Mouse (Mus musculus) spleen, adult 2 months (tissue): ENCODE measurements around the gene Crtc3. TPM values are rescaled to one million over a fixed set of nuclear protein-coding genes. Genes with fewer than 3 reads are reported as not detected.

Experiments
- DNase-seq, 2 experiments: peaks; one replicate each; pipeline versions ENCODE4 v3.0.0 to v3.0.0-alpha.2; 2012 to 2021; ENCODE audit warnings: low spot score in 2 of 2, low read depth in 1 of 2
- H3K27ac ChIP-seq: fragments of 200-500 bp; 2 replicates; pipeline ENCODE4 v1.5.1; 2012; ENCODE audit warnings: low read length, inconsistent platforms; ENCODE audit not compliant: insufficient read depth
- H3K27me3 ChIP-seq: fragments of 200-500 bp; 2 replicates; pipeline ENCODE4 v1.6.1; 2012; ENCODE audit warnings: mild to moderate bottlenecking, moderate library complexity, low read length, inconsistent platforms; ENCODE audit not compliant: control insufficient read depth, insufficient read depth
- H3K36me3 ChIP-seq: fragments of 200-500 bp; 2 replicates; pipeline ENCODE4 v1.6.1; 2012; ENCODE audit warnings: mild to moderate bottlenecking, low read length, inconsistent platforms; ENCODE audit not compliant: control insufficient read depth, insufficient read depth
- H3K4me1 ChIP-seq: fragments of 200-500 bp; 2 replicates; pipeline ENCODE4 v1.6.1; 2011; ENCODE audit warnings: inconsistent platforms; ENCODE audit not compliant: control insufficient read depth, insufficient read depth, insufficient read length
- H3K4me3 ChIP-seq: fragments of 200-500 bp; 2 replicates; pipeline ENCODE4 v1.5.1; 2011; ENCODE audit warnings: mild to moderate bottlenecking, inconsistent platforms; ENCODE audit not compliant: insufficient read depth, insufficient read length; ENCODE audit errors: extremely low read depth
- CTCF ChIP-seq: fragments of 200-500 bp; IDR thresholded peaks from 2 replicates; pipeline ENCODE4 v1.5.1; 2011; ENCODE audit warnings: mild to moderate bottlenecking, inconsistent platforms; ENCODE audit not compliant: insufficient read depth, insufficient read length, insufficient replicate concordance; ENCODE audit errors: extremely low read depth
- POLR2A ChIP-seq: fragments of 200-500 bp; IDR thresholded peaks from 2 replicates; pipeline ENCODE4 v1.6.1; 2011; ENCODE audit warnings: low read depth, low read length, inconsistent platforms
- WGBS: fragments of 180-500 bp; shearing (Covaris S2); methylation state at CpG from one replicate; pipeline ENCODE4 v1.1.7; 2018; 5-methylcytosine and 5-hydroxymethylcytosine counted together
- polyA plus RNA-seq: library from polyadenylated mRNA; depleted of rRNA; stranded (reverse); fragments of >200 nt; gene quantifications from 2 replicates; pipeline ENCODE4 v1.2.3, GENCODE M21; 2012

Crtc3 gene
- polyA plus RNA-seq, 1 experiment = 19.1 TPM

DNA sequence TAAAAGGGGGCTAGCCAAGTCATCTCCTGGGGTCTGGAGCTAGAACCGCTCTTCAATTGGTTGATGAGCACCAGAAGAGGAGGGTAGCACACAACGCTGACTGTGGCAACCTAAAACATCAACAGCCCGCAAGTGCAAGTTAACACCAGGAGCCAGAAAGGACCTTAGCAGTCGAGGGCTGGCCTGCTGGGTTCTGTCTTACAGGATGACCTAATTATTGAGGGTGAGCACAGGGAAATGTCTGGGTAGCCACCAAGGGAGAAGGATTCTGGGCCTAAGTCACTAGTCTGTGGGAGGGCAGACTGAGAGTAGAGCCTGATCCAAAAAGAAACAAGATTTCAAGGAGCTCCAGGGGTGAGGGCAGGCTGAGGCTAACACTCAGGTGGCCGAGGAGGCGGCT lies 56.7 kb downstream of the Crtc3 start:
- 74% methylated on average over 6 of the region's 6 CpGs for WGBS
- Histone ChIP-seq H3K4me1 (peaks cover 25% of the 10 kb centered on the region; the same call in 1 of the 2 replicates), H3K27ac (no peak overlapping the region), H3K27me3 (no peaks in the 10 kb centered on the region), H3K4me3 (no peak overlapping the region), H3K36me3 (no peaks in the 10 kb centered on the region)
- TF ChIP-seq POLR2A (no peak), CTCF (no peak)
- DNase-seq = no peak

DNA sequence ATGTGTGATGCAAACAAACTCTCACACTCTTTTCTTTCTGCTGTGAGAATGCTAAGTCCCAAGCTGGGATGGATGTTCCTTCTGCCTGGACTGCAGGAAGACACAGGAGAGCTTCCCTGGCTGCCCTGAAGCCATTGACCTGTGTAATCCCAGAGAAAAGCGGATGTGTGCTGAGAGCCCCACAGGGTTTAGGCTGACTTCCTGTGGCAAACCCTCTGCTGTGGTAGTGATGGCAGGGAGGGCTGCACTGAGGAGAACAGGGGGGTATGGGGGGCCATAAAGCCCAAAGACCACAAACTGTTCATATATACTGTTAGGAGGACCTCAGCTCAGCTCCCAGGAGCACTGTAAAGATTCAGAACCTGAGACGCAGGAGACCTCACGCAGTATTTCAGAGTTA lies 57.3 kb downstream of the Crtc3 start:
- Histone ChIP-seq H3K27me3 (no peaks in the 10 kb centered on the region), H3K4me3 (no peak overlapping the region), H3K27ac (0 out of 2 replicates have a peak overlapping the region, but pooled peaks have one; percentile 10), H3K4me1 (peaks cover 21% of the 10 kb centered on the region; the same call in 1 of the 2 replicates), H3K36me3 (no peaks in the 10 kb centered on the region)
- WGBS = 42% methylated on average over 3 of the region's 3 CpGs
- no peak for DNase-seq
- TF ChIP-seq CTCF (no peak), POLR2A (no peak)

DNA sequence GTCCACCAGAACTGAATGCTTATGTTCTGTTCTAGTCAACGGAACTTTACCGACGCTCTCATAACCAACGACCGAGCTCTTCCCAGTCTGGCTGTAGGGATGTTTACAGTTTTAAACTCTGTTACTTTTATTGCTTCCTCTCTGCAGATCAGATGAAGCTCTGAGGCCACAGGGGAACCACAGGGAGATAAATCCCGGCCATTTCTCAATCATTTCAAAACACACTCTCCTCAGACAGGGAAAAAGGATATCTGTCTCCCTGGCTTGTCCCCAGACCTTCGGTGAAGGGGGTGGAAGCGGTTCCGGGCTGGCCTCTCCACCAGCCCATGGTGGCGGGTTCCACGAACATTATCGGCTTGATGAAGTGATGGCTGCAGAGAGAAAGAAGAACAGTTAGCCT lies 59.3 kb downstream of the Crtc3 start:
- Histone ChIP-seq H3K27me3 (no peaks in the 10 kb centered on the region), H3K4me1 (peaks cover 14% of the 10 kb centered on the region; the same call in 1 of the 2 replicates), H3K27ac (peak overlapping the region; percentile 83; the same call in 1 of the 2 replicates), H3K4me3 (no peak overlapping the region), H3K36me3 (no peaks in the 10 kb centered on the region)
- DNase-seq = no peak
- WGBS = 24% methylated on average over 12 of the region's 12 CpGs
- TF ChIP-seq POLR2A (no peak), CTCF (no peak)

DNA sequence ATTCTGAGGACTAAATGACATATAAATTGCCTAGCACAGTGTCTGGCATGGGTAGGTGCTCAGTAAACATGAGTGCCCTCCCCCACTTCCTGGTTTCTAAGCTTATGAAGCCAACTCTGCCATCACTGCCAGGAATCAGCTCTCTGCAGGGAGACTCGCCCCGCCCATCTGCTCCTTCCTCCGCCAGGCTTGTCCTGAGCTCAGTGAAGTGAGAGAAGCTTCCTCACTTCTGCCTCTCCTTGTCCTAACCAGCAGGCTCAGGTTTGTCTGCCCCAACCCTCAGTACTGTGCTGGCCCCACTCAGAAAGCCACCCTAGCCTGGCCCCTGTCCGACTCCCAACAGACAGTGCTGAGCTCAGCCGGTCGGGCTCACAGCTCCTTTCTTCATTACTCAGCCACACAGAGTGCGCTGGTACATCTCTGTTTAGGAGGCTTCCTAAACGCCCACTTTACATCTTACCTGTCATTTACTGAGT lies 59.9 kb downstream of the Crtc3 start:
- no peak for TF ChIP-seq CTCF
- TF ChIP-seq POLR2A = no peak
- peak overlapping the region; percentile 83 for H3K27ac ChIP-seq
- WGBS = 10% methylated on average over 8 of the region's 8 CpGs
- no peaks in the 10 kb centered on the region for H3K27me3 ChIP-seq
- no peaks in the 10 kb centered on the region for H3K36me3 ChIP-seq
- peak in 1 of 2 experiments; percentile 53 for DNase-seq
- H3K4me1 ChIP-seq = peaks cover 14% of the 10 kb centered on the region; the same call in 1 of the 2 replicates
- H3K4me3 ChIP-seq = no peak overlapping the region

DNA sequence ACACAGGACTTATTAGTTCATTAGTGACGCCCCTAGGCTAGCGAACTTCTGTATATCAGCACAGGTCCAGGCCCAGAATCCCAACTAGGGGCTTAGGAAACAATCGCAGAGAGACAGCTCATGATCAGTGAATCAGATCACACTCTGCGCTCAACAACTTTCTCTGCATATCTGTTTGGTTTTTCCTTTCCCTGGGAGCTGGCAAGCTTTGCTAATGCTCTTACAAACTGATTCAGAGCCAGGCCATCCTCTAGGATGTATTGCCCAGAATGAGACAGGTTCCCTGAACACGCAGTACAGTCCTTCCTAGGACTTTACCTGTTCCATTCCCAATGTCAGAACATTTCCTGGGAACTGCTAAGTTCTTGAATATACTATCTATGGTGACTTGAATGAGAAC lies 61.7 kb downstream of the Crtc3 start:
- TF ChIP-seq POLR2A (no peak), CTCF (no peak)
- Histone ChIP-seq H3K27ac (no peak overlapping the region), H3K36me3 (no peaks in the 10 kb centered on the region), H3K4me3 (no peak overlapping the region), H3K27me3 (no peaks in the 10 kb centered on the region), H3K4me1 (peaks cover 14% of the 10 kb centered on the region; the same call in 1 of the 2 replicates)
- WGBS = 93% methylated on average over 5 of the region's 5 CpGs
- DNase-seq = no peak

DNA sequence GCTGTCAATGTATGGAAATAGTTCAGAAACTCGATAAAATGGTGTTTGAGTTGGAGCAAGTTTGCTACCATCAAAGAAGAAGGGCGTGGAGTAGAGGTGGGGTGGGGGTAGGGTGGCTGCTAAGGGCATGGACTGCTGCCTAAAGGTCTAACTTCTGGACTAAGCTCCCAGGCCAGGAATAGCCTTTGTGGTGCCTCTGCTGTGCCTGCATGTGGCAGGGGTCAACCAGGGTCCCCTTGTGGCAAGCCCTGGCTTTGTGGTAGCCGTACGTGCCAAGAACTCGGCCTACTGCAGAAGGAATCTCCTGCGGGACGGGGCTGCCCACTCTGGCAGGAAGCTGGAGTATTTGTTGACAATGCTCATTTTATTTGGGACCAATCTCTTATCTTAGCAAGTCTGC lies 62.8 kb downstream of the Crtc3 start:
- Histone ChIP-seq H3K4me1 (peaks cover 7% of the 10 kb centered on the region; the same call in 1 of the 2 replicates), H3K4me3 (no peak overlapping the region), H3K27ac (no peak overlapping the region), H3K27me3 (no peaks in the 10 kb centered on the region), H3K36me3 (no peaks in the 10 kb centered on the region)
- DNase-seq = no peak
- TF ChIP-seq POLR2A (no peak), CTCF (no peak)
- WGBS = 93% methylated on average over 7 of the region's 7 CpGs

GRCm38 (mm10) chr7:80623276-80623675 lies 65.4 kb downstream of the Crtc3 start:
- DNase-seq = no peak
- no peak overlapping the region for H3K27ac ChIP-seq
- no peaks in the 10 kb centered on the region for H3K27me3 ChIP-seq
- 96% methylated on average over 5 of the region's 5 CpGs for WGBS
- peaks cover 5% of the 10 kb centered on the region; the same call in 1 of the 2 replicates for H3K4me1 ChIP-seq
- no peak for TF ChIP-seq CTCF
- TF ChIP-seq POLR2A = no peak
- no peak overlapping the region for H3K4me3 ChIP-seq
- no peaks in the 10 kb centered on the region for H3K36me3 ChIP-seq
